Mouse (Mus musculus) heart, embryonic 13.5 days (tissue): ENCODE results near the gene Tex50. TPM values are rescaled to one million over a fixed set of nuclear protein-coding genes. Genes with fewer than 3 reads are reported as not detected.
A peak's percentile ranks its signal among the peaks of the same experiment; 100 is the strongest.
"Not testable (repeated sequence)": the region's sequence is repeated elsewhere in the genome, so short reads cannot be mapped to it uniquely, and the experiment has no call there.

Experiments used
- ATAC-seq: fragments of 200-750 bp; cut with Nextera tagmentation; 2 replicates; pipeline ENCODE4 v1.8.0; 2017; ENCODE audit warnings: moderate TSS enrichment; ENCODE audit not compliant: insufficient number of reproducible peaks, low FRiP score, low TSS enrichment; ENCODE audit errors: extremely low read depth
- H3K27ac ChIP-seq: fragments of 300-500 bp; sonication (generic); replicated peaks from 2 replicates; pipeline ENCODE4 v1.5.1; 2015; ENCODE audit warnings: moderate library complexity, mild to moderate bottlenecking, inconsistent platforms
- H3K27me3 ChIP-seq: fragments of 300-500 bp; sonication (generic); replicated peaks from 2 replicates; pipeline ENCODE4 v1.6.1; 2015; ENCODE audit warnings: mild to moderate bottlenecking, inconsistent platforms
- H3K36me3 ChIP-seq: fragments of 300-500 bp; sonication (generic); 2 replicates; pipeline ENCODE4 v1.6.1; 2015; ENCODE audit warnings: mild to moderate bottlenecking, inconsistent platforms
- H3K4me1 ChIP-seq: fragments of 300-500 bp; sonication (generic); 2 replicates; pipeline ENCODE4 v1.6.1; 2015; ENCODE audit warnings: inconsistent platforms
- H3K4me2 ChIP-seq: fragments of 300-500 bp; sonication (generic); 2 replicates; pipeline ENCODE4 v1.6.1; 2015; ENCODE audit warnings: inconsistent platforms, mild to moderate bottlenecking, moderate library complexity
- H3K4me3 ChIP-seq: fragments of 300-500 bp; sonication (generic); 2 replicates; pipeline ENCODE4 v1.5.1; 2015; ENCODE audit warnings: moderate library complexity, mild to moderate bottlenecking, inconsistent platforms
- H3K9ac ChIP-seq: fragments of 300-500 bp; sonication (generic); 2 replicates; pipeline ENCODE4 v1.6.1; 2015; ENCODE audit warnings: inconsistent platforms, mild to moderate bottlenecking, moderate library complexity
- H3K9me3 ChIP-seq: fragments of 300-500 bp; sonication (generic); 2 replicates; pipeline ENCODE4 v1.6.1; 2016; ENCODE audit warnings: inconsistent platforms
- WGBS: fragments of 180-500 bp; shearing (Covaris S2); methylation state at CpG from one replicate; pipeline ENCODE4 v1.1.7; 2015; ENCODE audit warnings: mixed read lengths; 5-methylcytosine and 5-hydroxymethylcytosine counted together
- polyA plus RNA-seq: library from polyadenylated mRNA; unstranded; fragments of >200 nt; fragmentation: Nextera tagmentation; extraction: Ambion mirVana; gene quantifications from 2 replicates; pipeline ENCODE4 v1.2.1, GENCODE M21; 2015

Gene Tex50
- polyA plus RNA-seq = 0.20 TPM in 1 of 2 replicates, not detected in the other

- no peak within 1 kb of the TSS for H3K4me2 ChIP-seq
- no peak within 1 kb of the TSS for H3K9ac ChIP-seq
- H3K27me3 ChIP-seq = no peaks in the 10 kb centered on the region
- WGBS = 76% methylated on average over 3 of the region's 3 CpGs
- H3K36me3 ChIP-seq = no peaks in the 10 kb centered on the region
- H3K27ac ChIP-seq = no peak within 1 kb of the TSS
- H3K4me1 ChIP-seq = no peaks in the 10 kb centered on the region
- no peak for ATAC-seq
- no peak within 1 kb of the TSS for H3K4me3 ChIP-seq
- H3K9me3 ChIP-seq = no peaks in the 10 kb centered on the region
Measured at GRCm38 (mm10) chr1:161159214-161159613, at the start of gene Tex50. Tex50 (minus strand) TSS chr1:161159314.

GRCm38 (mm10) chr1:161199856-161200255 is 40.7 kb upstream of the Tex50 start:
- Histone ChIP-seq H3K4me1 (peaks cover 9% of the 10 kb centered on the region), H3K27ac (no peak overlapping the region), H3K9ac (no peak overlapping the region), H3K36me3 (no peaks in the 10 kb centered on the region), H3K4me3 (no peak overlapping the region), H3K9me3 (no peaks in the 10 kb centered on the region), H3K27me3 (no peaks in the 10 kb centered on the region), H3K4me2 (no peak overlapping the region)
- WGBS = 56% methylated on average over 5 of the region's 5 CpGs
- no peak for ATAC-seq

- H3K36me3 ChIP-seq, ATAC-seq, H3K27me3 ChIP-seq, H3K9me3 ChIP-seq, H3K4me1 ChIP-seq: not testable (repeated sequence)
- Histone ChIP-seq H3K4me3 (peak overlapping the region; percentile 65), H3K4me2 (peak overlapping the region; percentile 78), H3K9ac (peak overlapping the region; percentile 80; the same call in 1 of the 2 replicates), H3K27ac (peak overlapping the region; percentile 71)
- WGBS = 52% methylated on average over 11 of the region's 11 CpGs
Measured at GRCm38 (mm10) chr1:161196364-161196763, 37.2 kb upstream of the Tex50 start.

GRCm38 (mm10) chr1:161195541-161196351 is 36.6 kb upstream of the Tex50 start:
- WGBS = under 1% methylated on average over 16 of the region's 16 CpGs
- peaks cover 9% of the 10 kb centered on the region for H3K4me1 ChIP-seq
- no peaks in the 10 kb centered on the region for H3K36me3 ChIP-seq
- peak overlapping the region; percentile 80 for H3K9ac ChIP-seq
- peaks cover 4% of the 10 kb centered on the region; the same call in 1 of the 2 replicates for H3K27me3 ChIP-seq
- no peaks in the 10 kb centered on the region for H3K9me3 ChIP-seq
- peak overlapping the region; percentile 71 for H3K27ac ChIP-seq
- H3K4me3 ChIP-seq = peak overlapping the region; percentile 65
- H3K4me2 ChIP-seq = peak overlapping the region; percentile 78
- ATAC-seq = peak; percentile 82; the same call in 1 of the 2 replicates

- Histone ChIP-seq H3K9me3 (peaks cover 8% of the 10 kb centered on the region; the same call in 1 of the 2 replicates), H3K9ac (no peak overlapping the region), H3K27ac (no peak overlapping the region), H3K36me3 (no peaks in the 10 kb centered on the region), H3K4me2 (no peak overlapping the region), H3K4me1 (0 out of 2 replicates have a peak, but pooled peaks cover 5% of the 10 kb centered on the region), H3K4me3 (no peak overlapping the region), H3K27me3 (peaks cover 4% of the 10 kb centered on the region; the same call in 1 of the 2 replicates)
- 67% methylated on average over 9 of the region's 9 CpGs for WGBS
- no peak for ATAC-seq
Measured at GRCm38 (mm10) chr1:161190253-161190910, 31.3 kb upstream of the Tex50 start.

- Histone ChIP-seq H3K27me3 (no peaks in the 10 kb centered on the region), H3K9me3 (peaks cover 8% of the 10 kb centered on the region; the same call in 1 of the 2 replicates), H3K27ac (no peak overlapping the region), H3K4me2 (no peak overlapping the region), H3K4me1 (no peaks in the 10 kb centered on the region), H3K36me3 (no peaks in the 10 kb centered on the region), H3K4me3 (no peak overlapping the region), H3K9ac (no peak overlapping the region)
- WGBS = 84% methylated on average over 3 of the region's 3 CpGs
- ATAC-seq = no peak
Measured at GRCm38 (mm10) chr1:161185431-161185830, 26.3 kb upstream of the Tex50 start.

GRCm38 (mm10) chr1:161183677-161184076 is 24.6 kb upstream of the Tex50 start:
- Histone ChIP-seq H3K9ac (no peak overlapping the region), H3K27ac (no peak overlapping the region), H3K9me3 (peaks cover 6% of the 10 kb centered on the region; the same call in 1 of the 2 replicates), H3K4me2 (peak overlapping the region; percentile 44), H3K27me3 (no peaks in the 10 kb centered on the region), H3K36me3 (no peaks in the 10 kb centered on the region), H3K4me1 (no peaks in the 10 kb centered on the region), H3K4me3 (no peak overlapping the region)
- no peak for ATAC-seq
- WGBS = 53% methylated on average over 9 of the region's 9 CpGs

- 77% methylated on average over 9 of the region's 9 CpGs for WGBS
- peaks cover 6% of the 10 kb centered on the region; the same call in 1 of the 2 replicates for H3K9me3 ChIP-seq
- no peak for ATAC-seq
Measured at GRCm38 (mm10) chr1:161182386-161182785, 23.3 kb upstream of the Tex50 start.

GRCm38 (mm10) chr1:161180674-161181073 is 21.6 kb upstream of the Tex50 start:
- H3K27ac ChIP-seq = no peak overlapping the region
- no peak overlapping the region for H3K9ac ChIP-seq
- peaks cover 6% of the 10 kb centered on the region; the same call in 1 of the 2 replicates for H3K9me3 ChIP-seq
- no peak overlapping the region for H3K4me2 ChIP-seq
- no peaks in the 10 kb centered on the region for H3K4me1 ChIP-seq
- H3K4me3 ChIP-seq = no peak overlapping the region
- no peaks in the 10 kb centered on the region for H3K27me3 ChIP-seq
- no peak for ATAC-seq
- 49% methylated on average over 8 of the region's 8 CpGs for WGBS
- H3K36me3 ChIP-seq = no peaks in the 10 kb centered on the region

More at GRCm38 (mm10) chr1:161182386-161182785, 23.3 kb upstream of the Tex50 start:
- H3K27ac ChIP-seq = no peak overlapping the region
- H3K36me3 ChIP-seq = no peaks in the 10 kb centered on the region
- no peaks in the 10 kb centered on the region for H3K27me3 ChIP-seq
- no peak overlapping the region for H3K9ac ChIP-seq
- H3K4me2 ChIP-seq = no peak overlapping the region
- no peak overlapping the region for H3K4me3 ChIP-seq
- no peaks in the 10 kb centered on the region for H3K4me1 ChIP-seq

GRCm38 (mm10) chr1:161170651-161171050 is 11.5 kb upstream of the Tex50 start:
- H3K27me3 ChIP-seq = peaks cover 71% of the 10 kb centered on the region
- peak overlapping the region; percentile 79 for H3K9ac ChIP-seq
- no peak overlapping the region for H3K27ac ChIP-seq
- H3K4me1 ChIP-seq = 0 out of 2 replicates have a peak, but pooled peaks cover 2% of the 10 kb centered on the region
- 2% methylated on average over 40 of the region's 40 CpGs for WGBS
- H3K36me3 ChIP-seq = no peaks in the 10 kb centered on the region
- peak overlapping the region; percentile 78 for H3K4me2 ChIP-seq
- H3K4me3 ChIP-seq = peak overlapping the region; percentile 64
- H3K9me3 ChIP-seq = no peaks in the 10 kb centered on the region
- no peak for ATAC-seq

- H3K4me3 ChIP-seq = no peak overlapping the region
- H3K9me3 ChIP-seq = no peaks in the 10 kb centered on the region
- H3K9ac ChIP-seq = no peak overlapping the region
- H3K27ac ChIP-seq = no peak overlapping the region
- no peaks in the 10 kb centered on the region for H3K27me3 ChIP-seq
- WGBS = 56% methylated on average over 4 of the region's 4 CpGs
- H3K4me2 ChIP-seq = no peak overlapping the region
- no peaks in the 10 kb centered on the region for H3K4me1 ChIP-seq
- H3K36me3 ChIP-seq = no peaks in the 10 kb centered on the region
- no peak for ATAC-seq
Measured at GRCm38 (mm10) chr1:161160266-161160665, 1.2 kb upstream of the Tex50 start.
